Mouse (Mus musculus): ENCODE results near the gene A430005L14Rik. TPM values are rescaled to one million over a fixed set of nuclear protein-coding genes. Genes with fewer than 3 reads are reported as not detected.
A peak's percentile ranks its signal among the peaks of the same experiment; 100 is the strongest.
"Not testable (repeated sequence)": the region's sequence is repeated elsewhere in the genome, so short reads cannot be mapped to it uniquely, and the experiment has no call there.

A430005L14Rik gene
- 36.5 and 37.5 TPM in 2 replicates for polyA plus RNA-seq (2012; rRNA removed)

GRCm38 (mm10) chr4:153956569-153957405 lies at the start of gene A430005L14Rik:
Gene A430005L14Rik, plus strand, starts transcription at chr4:153957237.
- TF ChIP-seq CTCF (IDR thresholded peaks at IDR 0.05; ENCODE audit: extremely low read depth, insufficient read depth, low read length) (no peak), POLR2A (IDR thresholded peaks at IDR 0.05; ENCODE audit: extremely low read depth, insufficient read depth, low read length) (peak; percentile 63; the same call in 1 of the 2 replicates)
- H3K4me1 ChIP-seq (ENCODE audit: control insufficient read depth, insufficient read depth, low read length) = no peaks in the 10 kb centered on the region
- H3K4me3 ChIP-seq (ENCODE audit: insufficient read depth, low read length) = peak within 1 kb of the TSS; percentile 64
- H3K27ac ChIP-seq (ENCODE audit: insufficient read depth, low read length) = peak within 1 kb of the TSS; percentile 73

GRCm38 (mm10) chr4:153907573-153907972 lies 49.5 kb upstream of the A430005L14Rik start:
- TF ChIP-seq CTCF (IDR thresholded peaks at IDR 0.05; ENCODE audit: extremely low read depth, insufficient read depth, low read length) (no peak), POLR2A (IDR thresholded peaks at IDR 0.05; ENCODE audit: extremely low read depth, insufficient read depth, low read length) (no peak)
- Histone ChIP-seq H3K4me3 (ENCODE audit: insufficient read depth, low read length) (no peak overlapping the region), H3K27ac (ENCODE audit: insufficient read depth, low read length) (no peak overlapping the region), H3K4me1 (ENCODE audit: control insufficient read depth, insufficient read depth, low read length) (no peaks in the 10 kb centered on the region)

- Histone ChIP-seq H3K27ac (ENCODE audit: insufficient read depth, low read length) (no peak overlapping the region), H3K4me3 (ENCODE audit: insufficient read depth, low read length) (no peak overlapping the region), H3K4me1 (ENCODE audit: control insufficient read depth, insufficient read depth, low read length) (peaks cover 4% of the 10 kb centered on the region)
- no peak for TF ChIP-seq POLR2A (IDR thresholded peaks at IDR 0.05; ENCODE audit: extremely low read depth, insufficient read depth, low read length)
- TF ChIP-seq CTCF (IDR thresholded peaks at IDR 0.05; ENCODE audit: extremely low read depth, insufficient read depth, low read length) = peak; percentile 26; the same call in 1 of the 2 replicates
These were observed 43.4 kb upstream of the A430005L14Rik start for GRCm38 (mm10) chr4:153913635-153914034.

- H3K4me1 ChIP-seq (ENCODE audit: control insufficient read depth, insufficient read depth, low read length) = peaks cover 4% of the 10 kb centered on the region
- TF ChIP-seq POLR2A (IDR thresholded peaks at IDR 0.05; ENCODE audit: extremely low read depth, insufficient read depth, low read length) (no peak), CTCF (IDR thresholded peaks at IDR 0.05; ENCODE audit: extremely low read depth, insufficient read depth, low read length) (no peak)
- H3K4me3 ChIP-seq (ENCODE audit: insufficient read depth, low read length) = no peak overlapping the region
- no peak overlapping the region for H3K27ac ChIP-seq (ENCODE audit: insufficient read depth, low read length)
These were observed 39.1 kb upstream of the A430005L14Rik start for GRCm38 (mm10) chr4:153917773-153918500.

- TF ChIP-seq POLR2A (IDR thresholded peaks at IDR 0.05; ENCODE audit: extremely low read depth, insufficient read depth, low read length) (no peak), CTCF (IDR thresholded peaks at IDR 0.05; ENCODE audit: extremely low read depth, insufficient read depth, low read length) (no peak)
- Histone ChIP-seq H3K4me1 (ENCODE audit: control insufficient read depth, insufficient read depth, low read length) (peaks cover 4% of the 10 kb centered on the region), H3K27ac (ENCODE audit: insufficient read depth, low read length) (no peak overlapping the region), H3K4me3 (ENCODE audit: insufficient read depth, low read length) (no peak overlapping the region)
These were observed 36.4 kb upstream of the A430005L14Rik start for GRCm38 (mm10) chr4:153920517-153921233.

GRCm38 (mm10) chr4:153922090-153922489 lies 34.9 kb upstream of the A430005L14Rik start:
- not testable (repeated sequence) for H3K27ac ChIP-seq (ENCODE audit: insufficient read depth, low read length); H3K4me1 ChIP-seq (ENCODE audit: control insufficient read depth, insufficient read depth, low read length); H3K4me3 ChIP-seq (ENCODE audit: insufficient read depth, low read length)

GRCm38 (mm10) chr4:153928772-153929299 lies 28.2 kb upstream of the A430005L14Rik start:
- no peak for TF ChIP-seq CTCF (IDR thresholded peaks at IDR 0.05; ENCODE audit: extremely low read depth, insufficient read depth, low read length)
- H3K4me1 ChIP-seq (ENCODE audit: control insufficient read depth, insufficient read depth, low read length) = no peaks in the 10 kb centered on the region
- no peak overlapping the region for H3K4me3 ChIP-seq (ENCODE audit: insufficient read depth, low read length)
- H3K27ac ChIP-seq (ENCODE audit: insufficient read depth, low read length) = no peak overlapping the region

- no peaks in the 10 kb centered on the region for H3K4me1 ChIP-seq (ENCODE audit: control insufficient read depth, insufficient read depth, low read length)
- no peak overlapping the region for H3K27ac ChIP-seq (ENCODE audit: insufficient read depth, low read length)
- TF ChIP-seq CTCF (IDR thresholded peaks at IDR 0.05; ENCODE audit: extremely low read depth, insufficient read depth, low read length) (no peak), POLR2A (IDR thresholded peaks at IDR 0.05; ENCODE audit: extremely low read depth, insufficient read depth, low read length) (no peak)
- no peak overlapping the region for H3K4me3 ChIP-seq (ENCODE audit: insufficient read depth, low read length)
These were observed 27.6 kb upstream of the A430005L14Rik start for GRCm38 (mm10) chr4:153929425-153929824.

GRCm38 (mm10) chr4:153929921-153930320 lies 27.1 kb upstream of the A430005L14Rik start:
- Histone ChIP-seq H3K4me3 (ENCODE audit: insufficient read depth, low read length) (no peak overlapping the region), H3K27ac (ENCODE audit: insufficient read depth, low read length) (no peak overlapping the region), H3K4me1 (ENCODE audit: control insufficient read depth, insufficient read depth, low read length) (no peaks in the 10 kb centered on the region)
- no peak for TF ChIP-seq POLR2A (IDR thresholded peaks at IDR 0.05; ENCODE audit: extremely low read depth, insufficient read depth, low read length)
- no peak for TF ChIP-seq CTCF (IDR thresholded peaks at IDR 0.05; ENCODE audit: extremely low read depth, insufficient read depth, low read length)
